Mouse (Mus musculus): ENCODE results near the gene Gm11232. TPM values are rescaled to one million over a fixed set of nuclear protein-coding genes. Genes with fewer than 3 reads are reported as not detected.

Gm11232 gene
- polyA plus RNA-seq, 1 experiment, result not detected

- no peak for TF ChIP-seq E2F4 (IDR thresholded peaks at IDR 0.05; ENCODE audit: insufficient read depth)
- TF ChIP-seq USF1 (IDR thresholded peaks at IDR 0.05; ENCODE audit: low read depth), result no peak
- no peak for TF ChIP-seq POLR2AphosphoS2 (IDR thresholded peaks at IDR 0.05; ENCODE audit: insufficient read length, low read depth)
- no peak for TF ChIP-seq SRF (IDR thresholded peaks at IDR 0.05; ENCODE audit: control insufficient read depth, insufficient read length, low read depth)
- TF ChIP-seq MYOG (IDR thresholded peaks at IDR 0.05; ENCODE audit: control insufficient read depth in 1 of 3, insufficient read depth in 1 of 3, insufficient read length in 2 of 3, low read depth in 2 of 3), result no peak
- no peaks in the 10 kb centered on the region for H3K36me3 ChIP-seq (ENCODE audit: control insufficient read depth, insufficient read depth)
- H3K27me3 ChIP-seq (ENCODE audit: control insufficient read depth, insufficient read depth, insufficient read length), result no peaks in the 10 kb centered on the region
- no peak overlapping the region for H3K4me3 ChIP-seq
- no peak overlapping the region for H3K4me2 ChIP-seq (ENCODE audit: low read depth)
- H3ac ChIP-seq (ENCODE audit: control insufficient read depth, insufficient read length), result no peak overlapping the region
- H3K79me2 ChIP-seq (ENCODE audit: control insufficient read depth, insufficient read depth), result no peaks in the 10 kb centered on the region
These were observed 30.2 kb downstream of the Gm11232 start for GRCm38 (mm10) chr4:71727611-71728010.

- Histone ChIP-seq H3K4me2 (ENCODE audit: low read depth) (no peak overlapping the region), H3K4me3 (no peak overlapping the region), H3K27me3 (ENCODE audit: control insufficient read depth, insufficient read depth, insufficient read length) (no peaks in the 10 kb centered on the region), H3K36me3 (ENCODE audit: control insufficient read depth, insufficient read depth) (no peaks in the 10 kb centered on the region), H3ac (ENCODE audit: control insufficient read depth, insufficient read length) (no peak overlapping the region), H3K79me2 (ENCODE audit: control insufficient read depth, insufficient read depth) (no peaks in the 10 kb centered on the region)
- no peak for TF ChIP-seq MAX (IDR thresholded peaks at IDR 0.05; ENCODE audit: low read depth)
- no peak for TF ChIP-seq E2F4 (IDR thresholded peaks at IDR 0.05; ENCODE audit: insufficient read depth)
- no peak for TF ChIP-seq TCF12 (IDR thresholded peaks at IDR 0.05; ENCODE audit: insufficient read depth, poor library complexity, severe bottlenecking)
- no peak for TF ChIP-seq SRF (IDR thresholded peaks at IDR 0.05; ENCODE audit: control insufficient read depth, insufficient read length, low read depth)
- TF ChIP-seq MYOG (IDR thresholded peaks at IDR 0.05; ENCODE audit: control insufficient read depth in 1 of 3, insufficient read depth in 1 of 3, insufficient read length in 2 of 3, low read depth in 2 of 3), result no peak
- TF ChIP-seq CEBPB (IDR thresholded peaks at IDR 0.05; ENCODE audit: insufficient read depth, poor library complexity, severe bottlenecking), result no peak
- no peak for TF ChIP-seq POLR2AphosphoS2 (IDR thresholded peaks at IDR 0.05; ENCODE audit: insufficient read length, low read depth)
- no peak for TF ChIP-seq REST (IDR thresholded peaks at IDR 0.05; ENCODE audit: insufficient read depth, insufficient read length)
- no peak for TF ChIP-seq MYOD1 (IDR thresholded peaks at IDR 0.05; ENCODE audit: control insufficient read depth in 1 of 3, insufficient read length in 2 of 3, low read depth in 2 of 3)
- no peak for TF ChIP-seq POLR2A (IDR thresholded peaks at IDR 0.05; ENCODE audit: insufficient read length, low read depth)
- TF ChIP-seq TCF3 (IDR thresholded peaks at IDR 0.05; ENCODE audit: insufficient read length, low read depth), result no peak
- TF ChIP-seq USF1 (IDR thresholded peaks at IDR 0.05; ENCODE audit: low read depth), result no peak
These were observed 30.7 kb downstream of the Gm11232 start for GRCm38 (mm10) chr4:71727056-71727455.

- Histone ChIP-seq H3K4me2 (ENCODE audit: low read depth) (no peak overlapping the region), H3K27me3 (ENCODE audit: control insufficient read depth, insufficient read depth, insufficient read length) (no peaks in the 10 kb centered on the region), H3K36me3 (ENCODE audit: control insufficient read depth, insufficient read depth) (no peaks in the 10 kb centered on the region), H3ac (ENCODE audit: control insufficient read depth, insufficient read length) (no peak overlapping the region), H3K79me2 (ENCODE audit: control insufficient read depth, insufficient read depth) (no peaks in the 10 kb centered on the region), H3K4me3 (no peak overlapping the region)
- TF ChIP-seq SRF (IDR thresholded peaks at IDR 0.05; ENCODE audit: control insufficient read depth, insufficient read length, low read depth), result no peak
- TF ChIP-seq TCF12 (IDR thresholded peaks at IDR 0.05; ENCODE audit: insufficient read depth, poor library complexity, severe bottlenecking), result no peak
- TF ChIP-seq E2F4 (IDR thresholded peaks at IDR 0.05; ENCODE audit: insufficient read depth), result no peak
- TF ChIP-seq MAX (IDR thresholded peaks at IDR 0.05; ENCODE audit: low read depth), result no peak
- no peak for TF ChIP-seq MYOG (IDR thresholded peaks at IDR 0.05; ENCODE audit: control insufficient read depth in 1 of 3, insufficient read depth in 1 of 3, insufficient read length in 2 of 3, low read depth in 2 of 3)
- TF ChIP-seq MYOD1 (IDR thresholded peaks at IDR 0.05; ENCODE audit: control insufficient read depth in 1 of 3, insufficient read length in 2 of 3, low read depth in 2 of 3), result no peak
- TF ChIP-seq TCF3 (IDR thresholded peaks at IDR 0.05; ENCODE audit: insufficient read length, low read depth), result no peak
- no peak for TF ChIP-seq USF1 (IDR thresholded peaks at IDR 0.05; ENCODE audit: low read depth)
These were observed 31.9 kb downstream of the Gm11232 start for GRCm38 (mm10) chr4:71725889-71726288.

All from myocyte (in vitro differentiated cells).